Mouse (Mus musculus) forebrain, embryonic 16.5 days (tissue): Measurements from ENCODE around the gene Actr6. TPM values are rescaled to one million over a fixed set of nuclear protein-coding genes. Genes with fewer than 3 reads are reported as not detected.
"Not testable (repeated sequence)": the region's sequence is repeated elsewhere in the genome, so short reads cannot be mapped to it uniquely, and the experiment has no call there.

Experiments
- ATAC-seq: fragments of 200-750 bp; cut with Nextera tagmentation; 2 replicates; pipeline ENCODE4 v1.8.0; 2017; ENCODE audit warnings: mild to moderate bottlenecking, moderate library complexity
- H3K27ac ChIP-seq: fragments of 300-500 bp; sonication (generic); 2 replicates; pipeline ENCODE4 v1.5.1; 2014; ENCODE audit warnings: low read length, control low read depth
- H3K27me3 ChIP-seq: fragments of 300-500 bp; sonication (generic); replicated peaks from 2 replicates; pipeline ENCODE4 v1.6.1; 2014; ENCODE audit warnings: low read length; ENCODE audit not compliant: control insufficient read depth, insufficient read depth
- H3K36me3 ChIP-seq: fragments of 300-500 bp; sonication (generic); 2 replicates; pipeline ENCODE4 v1.6.1; 2014; ENCODE audit not compliant: control insufficient read depth, insufficient read depth
- H3K4me1 ChIP-seq: fragments of 300-500 bp; sonication (generic); replicated peaks from 2 replicates; pipeline ENCODE4 v1.6.1; 2014; ENCODE audit warnings: low read length; ENCODE audit not compliant: control insufficient read depth, insufficient read depth
- H3K4me2 ChIP-seq: fragments of 300-500 bp; sonication (generic); 2 replicates; pipeline ENCODE4 v1.6.1; 2014; ENCODE audit warnings: mild to moderate bottlenecking, low read length, control low read depth
- H3K4me3 ChIP-seq: fragments of 300-500 bp; sonication (generic); replicated peaks from 2 replicates; pipeline ENCODE4 v1.5.1; 2014; ENCODE audit warnings: mild to moderate bottlenecking, low read length, control low read depth
- H3K9ac ChIP-seq: fragments of 300-500 bp; sonication (generic); replicated peaks from 2 replicates; pipeline ENCODE4 v1.6.1; 2014; ENCODE audit warnings: low read depth, low read length, control low read depth
- H3K9me3 ChIP-seq: fragments of 300-500 bp; sonication (generic); 2 replicates; pipeline ENCODE4 v1.6.1; 2016; ENCODE audit warnings: low read length; ENCODE audit not compliant: control insufficient read depth
- WGBS: fragments of 180-500 bp; shearing (Covaris S2); extraction: QIAGEN DNeasy Blood & Tissue Kit; methylation state at CpG from one replicate; pipeline ENCODE4 v1.1.7; 2014; 5-methylcytosine and 5-hydroxymethylcytosine counted together
- polyA plus RNA-seq: library from polyadenylated mRNA; unstranded; fragments of >200 nt; fragmentation: Nextera tagmentation; extraction: Ambion mirVana; gene quantifications from 2 replicates; pipeline ENCODE4 v1.2.1, GENCODE M21; 2015

Actr6 gene
- polyA plus RNA-seq, 1 experiment from 2014 or later, result 59.5 TPM

DNA sequence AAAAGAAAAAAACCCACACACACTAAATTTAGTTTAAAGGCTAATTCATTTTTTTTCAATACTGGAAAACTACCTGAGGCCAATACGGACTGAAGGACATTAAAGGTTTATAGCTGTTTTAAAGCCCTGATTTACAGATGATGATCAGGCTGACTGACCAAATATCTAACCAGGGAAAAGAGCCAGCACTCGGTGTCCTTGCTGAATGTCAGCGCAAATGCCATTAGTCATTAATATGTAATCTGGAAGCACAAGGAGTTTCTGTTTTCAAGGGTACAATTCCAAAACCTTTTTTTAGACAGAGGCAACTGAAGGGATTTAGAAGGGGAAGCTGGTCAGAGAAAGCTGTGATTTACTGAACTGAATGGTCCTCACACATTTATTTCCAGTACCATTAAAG lies 11.3 kb downstream of the Actr6 start:
- Histone ChIP-seq H3K4me1 (no peaks in the 10 kb centered on the region), H3K4me3 (no peak overlapping the region), H3K9ac (no peak overlapping the region), H3K27ac (no peak overlapping the region), H3K36me3 (peaks cover 15% of the 10 kb centered on the region), H3K27me3 (no peaks in the 10 kb centered on the region), H3K9me3 (no peaks in the 10 kb centered on the region), H3K4me2 (no peak overlapping the region)
- ATAC-seq, result no peak
- WGBS, result 95% methylated on average over 3 of the region's 3 CpGs

DNA sequence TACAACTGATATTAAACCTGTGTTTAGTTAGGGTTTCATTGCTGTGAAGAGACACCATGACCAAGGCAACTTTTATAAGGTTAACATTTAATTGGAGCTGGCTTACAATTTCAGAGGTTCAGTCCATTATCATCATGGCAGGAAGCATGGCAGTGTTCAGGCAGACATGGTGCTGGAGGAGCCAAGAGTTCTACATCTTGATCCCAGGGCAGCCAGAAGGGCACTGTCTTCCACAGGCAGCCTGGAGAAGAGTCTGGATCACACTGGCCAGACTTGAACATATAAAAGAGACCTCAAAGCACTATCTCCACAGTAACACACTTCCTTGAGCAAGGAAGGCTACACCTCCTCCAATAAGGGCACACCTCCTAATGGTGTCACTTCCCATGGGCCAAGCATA lies 11.8 kb downstream of the Actr6 start:
- Histone ChIP-seq H3K9ac (no peak overlapping the region), H3K9me3 (no peaks in the 10 kb centered on the region), H3K4me1 (no peaks in the 10 kb centered on the region), H3K4me3 (no peak overlapping the region), H3K36me3 (peaks cover 14% of the 10 kb centered on the region), H3K27ac (no peak overlapping the region), H3K27me3 (no peaks in the 10 kb centered on the region), H3K4me2 (no peak overlapping the region)
- no peak for ATAC-seq

DNA sequence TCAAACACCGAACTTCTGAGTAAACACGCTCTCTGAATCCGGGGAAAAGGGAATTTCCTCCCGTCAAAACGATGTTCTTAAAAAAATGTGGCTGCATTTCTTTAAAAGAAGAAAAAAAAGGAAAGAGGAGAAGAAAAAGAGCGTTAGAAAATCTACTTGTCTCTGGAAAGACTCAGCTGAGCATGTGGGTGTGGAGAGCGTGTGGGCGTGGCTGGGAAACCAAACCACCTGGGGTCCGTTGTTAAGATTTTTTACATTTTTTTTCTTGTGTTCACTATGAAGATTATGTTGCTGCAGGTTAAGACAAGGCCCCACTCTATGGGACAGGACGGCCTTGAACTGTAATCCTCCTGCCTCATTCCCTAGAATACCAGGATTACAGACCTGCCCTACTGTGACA lies 17.2 kb downstream of the Actr6 start:
- WGBS, result 91% methylated on average over 10 of the region's 10 CpGs
- Histone ChIP-seq H3K4me1 (no peaks in the 10 kb centered on the region), H3K9me3 (no peaks in the 10 kb centered on the region), H3K27me3 (no peaks in the 10 kb centered on the region), H3K9ac (no peak overlapping the region), H3K4me3 (no peak overlapping the region), H3K36me3 (peaks cover 24% of the 10 kb centered on the region), H3K4me2 (no peak overlapping the region), H3K27ac (no peak overlapping the region)
- no peak for ATAC-seq

DNA sequence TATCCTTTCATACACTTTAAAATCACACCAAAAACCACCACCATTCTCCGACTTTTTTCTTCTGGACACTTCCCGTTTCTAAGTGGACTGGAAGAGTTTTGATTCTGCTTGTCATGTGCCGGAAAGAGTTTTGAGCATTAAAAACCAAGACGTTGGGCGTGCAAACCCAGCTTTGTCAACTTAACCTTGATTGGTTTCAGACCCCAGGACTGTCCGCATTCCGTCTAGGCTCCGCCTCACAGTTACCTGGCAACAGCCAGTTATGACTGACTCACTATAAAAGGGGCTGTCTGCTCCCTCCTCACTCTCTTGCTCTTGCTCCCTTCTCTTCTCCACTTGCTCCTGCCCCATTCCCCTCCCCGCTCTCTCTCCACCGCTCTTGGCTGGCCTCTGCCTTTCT lies 23.4 kb downstream of the Actr6 start:
- no peak overlapping the region for H3K4me2 ChIP-seq
- H3K4me1 ChIP-seq, result no peaks in the 10 kb centered on the region
- no peak overlapping the region for H3K9ac ChIP-seq
- H3K36me3 ChIP-seq, result peaks cover 14% of the 10 kb centered on the region; the same call in 1 of the 2 replicates
- no peaks in the 10 kb centered on the region for H3K9me3 ChIP-seq
- no peaks in the 10 kb centered on the region for H3K27me3 ChIP-seq
- no peak overlapping the region for H3K27ac ChIP-seq
- no peak overlapping the region for H3K4me3 ChIP-seq
- ATAC-seq, result 0 out of 2 replicates have a peak, but pooled peaks have one; percentile 36
- WGBS, result 33% methylated on average over 10 of the region's 10 CpGs

DNA sequence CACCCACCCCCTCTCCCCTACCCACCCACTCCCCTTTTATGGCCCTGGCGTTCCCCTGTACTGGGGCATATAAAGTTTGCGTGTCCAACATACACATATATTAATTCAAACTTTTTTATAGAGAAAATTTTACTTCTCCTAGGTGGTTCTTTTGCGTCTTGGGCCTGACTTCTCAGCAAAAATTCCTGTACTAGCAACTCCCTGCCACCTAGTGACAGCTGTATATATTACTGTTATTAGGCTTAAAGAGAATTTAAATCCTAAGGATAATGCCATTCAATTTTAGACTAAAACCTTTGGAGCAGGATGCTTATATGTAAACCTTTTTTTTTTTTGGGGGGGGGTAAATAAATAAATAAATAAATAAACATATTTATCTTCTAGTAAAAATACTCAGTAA lies 24.7 kb downstream of the Actr6 start:
- no peak overlapping the region for H3K4me3 ChIP-seq
- H3K27me3 ChIP-seq, result no peaks in the 10 kb centered on the region
- no peaks in the 10 kb centered on the region for H3K9me3 ChIP-seq
- no peak overlapping the region for H3K4me2 ChIP-seq
- no peak overlapping the region for H3K9ac ChIP-seq
- H3K36me3 ChIP-seq, result peaks cover 8% of the 10 kb centered on the region; the same call in 1 of the 2 replicates
- H3K27ac ChIP-seq, result no peak overlapping the region
- H3K4me1 ChIP-seq, result no peaks in the 10 kb centered on the region
- ATAC-seq, result no peak
- 85% methylated on average over 3 of the region's 3 CpGs for WGBS

DNA sequence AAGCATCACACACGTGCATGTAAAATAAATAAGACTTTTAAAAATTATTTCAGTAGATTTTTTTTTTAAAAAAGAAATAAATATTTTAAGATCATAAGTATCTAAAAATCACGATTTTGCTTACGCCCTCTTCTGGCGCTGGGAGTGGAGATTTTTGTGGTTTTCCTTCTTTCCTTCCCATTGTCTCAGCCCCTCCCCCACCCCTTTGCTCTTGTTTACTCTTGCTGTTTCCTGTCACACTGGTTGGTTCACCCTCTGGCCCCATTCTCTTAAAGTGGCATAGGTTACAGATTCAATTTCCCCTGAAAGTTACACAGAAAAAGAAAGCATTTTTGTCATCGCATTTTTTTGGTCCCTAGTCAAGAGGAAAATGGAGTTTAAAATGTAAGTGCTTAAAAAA lies 29.1 kb downstream of the Actr6 start:
- Histone ChIP-seq H3K27me3 (no peaks in the 10 kb centered on the region), H3K27ac (no peak overlapping the region), H3K9me3 (no peaks in the 10 kb centered on the region), H3K4me1 (no peaks in the 10 kb centered on the region), H3K9ac (no peak overlapping the region), H3K4me3 (no peak overlapping the region), H3K36me3 (no peaks in the 10 kb centered on the region), H3K4me2 (no peak overlapping the region)
- WGBS, result 60% methylated on average over 5 of the region's 5 CpGs
- ATAC-seq, result no peak

DNA sequence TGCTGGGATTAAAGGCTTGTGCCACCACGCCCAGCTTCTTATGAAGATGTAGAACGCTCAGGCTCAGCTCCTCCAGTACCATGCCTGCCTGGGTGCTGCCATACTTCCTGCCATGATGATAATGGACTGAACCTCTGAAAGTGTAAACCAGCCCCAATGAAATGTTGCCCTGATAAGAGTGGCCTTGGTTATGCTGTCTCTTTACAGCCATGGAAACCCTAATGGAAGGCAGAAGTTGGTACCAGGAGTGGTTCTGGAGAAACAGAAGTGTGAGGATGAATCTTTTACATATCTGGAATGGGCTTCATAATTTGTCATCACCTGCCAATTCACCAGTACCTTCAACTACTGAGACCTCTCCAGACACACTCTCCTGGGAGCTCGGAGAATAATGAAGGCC lies 34.1 kb downstream of the Actr6 start:
- no peak overlapping the region for H3K27ac ChIP-seq
- 93% methylated on average over 3 of the region's 3 CpGs for WGBS
- ATAC-seq, result no peak

DNA sequence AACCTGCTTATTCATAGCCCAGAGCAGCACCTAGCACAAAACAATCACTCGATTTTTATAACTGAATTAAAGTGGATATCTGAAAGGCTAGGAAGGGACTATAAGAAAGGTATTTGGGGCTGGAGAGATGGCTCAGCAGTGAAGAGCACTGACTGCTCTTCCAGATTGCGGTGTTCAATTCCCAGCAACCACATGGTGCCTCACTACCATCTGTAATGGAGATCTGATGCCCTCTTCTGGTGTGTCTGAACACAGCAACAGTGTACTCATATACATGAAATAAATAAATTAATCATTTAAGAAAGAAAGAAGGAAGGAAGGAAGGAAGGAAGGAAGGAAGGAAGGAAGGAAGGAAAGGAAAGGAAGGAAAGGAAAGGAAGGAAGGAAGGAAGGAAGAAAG lies 35.8 kb downstream of the Actr6 start:
- not testable (repeated sequence) for ATAC-seq, H3K9ac ChIP-seq, H3K4me1 ChIP-seq, H3K27me3 ChIP-seq, H3K4me2 ChIP-seq, H3K27ac ChIP-seq, H3K9me3 ChIP-seq, H3K36me3 ChIP-seq, H3K4me3 ChIP-seq
- 77% methylated on average over 2 of the region's 2 CpGs for whole genome bisulfite sequencing

More for the DNA sequence above, 34.1 kb downstream of the Actr6 start:
- Histone ChIP-seq H3K4me3 (no peak overlapping the region), H3K4me2 (no peak overlapping the region), H3K36me3 (no peaks in the 10 kb centered on the region), H3K9ac (no peak overlapping the region), H3K4me1 (no peaks in the 10 kb centered on the region), H3K27me3 (no peaks in the 10 kb centered on the region), H3K9me3 (no peaks in the 10 kb centered on the region)

DNA sequence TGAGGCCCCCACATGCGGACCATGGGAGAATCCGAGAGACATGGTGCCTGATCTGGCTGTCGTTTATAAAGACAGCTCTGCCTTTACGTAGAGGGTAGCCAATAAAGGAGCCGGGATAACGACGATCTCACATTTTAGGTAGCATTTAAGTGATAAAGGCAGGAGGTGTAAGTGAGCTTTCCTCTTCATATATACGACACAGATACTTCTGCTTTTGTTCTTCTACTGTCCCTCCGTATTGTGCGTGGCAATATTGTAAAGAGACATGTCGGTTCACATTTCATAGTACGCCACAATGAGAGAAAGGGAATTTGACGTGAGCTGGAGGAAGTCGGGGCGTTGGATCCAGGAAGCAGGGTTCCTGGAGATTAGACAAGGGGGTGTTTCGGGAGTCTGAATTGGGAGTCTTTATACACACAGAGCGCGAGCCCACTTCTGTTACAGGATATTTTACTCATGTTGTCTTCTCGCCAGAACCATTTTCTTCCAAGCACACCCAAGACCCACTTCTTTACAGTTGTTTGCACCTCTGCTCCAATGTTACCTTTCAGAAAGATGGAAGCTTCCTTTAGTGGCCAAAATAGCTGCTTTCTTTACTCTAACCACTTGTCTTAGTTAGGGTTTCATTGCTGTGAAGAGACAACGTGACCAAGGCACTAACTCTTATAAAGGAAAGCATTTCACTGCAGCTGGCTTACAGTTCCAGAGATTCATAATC lies 36.7 kb downstream of the Actr6 start:
- no peak overlapping the region for H3K27ac ChIP-seq
- no peak overlapping the region for H3K4me2 ChIP-seq
- H3K9me3 ChIP-seq, result no peaks in the 10 kb centered on the region
- WGBS, result 80% methylated on average over 20 of the region's 20 CpGs
- H3K36me3 ChIP-seq, result no peaks in the 10 kb centered on the region
- no peak for ATAC-seq
- H3K4me1 ChIP-seq, result no peaks in the 10 kb centered on the region
- H3K9ac ChIP-seq, result no peak overlapping the region
- H3K27me3 ChIP-seq, result no peaks in the 10 kb centered on the region
- H3K4me3 ChIP-seq, result no peak overlapping the region

DNA sequence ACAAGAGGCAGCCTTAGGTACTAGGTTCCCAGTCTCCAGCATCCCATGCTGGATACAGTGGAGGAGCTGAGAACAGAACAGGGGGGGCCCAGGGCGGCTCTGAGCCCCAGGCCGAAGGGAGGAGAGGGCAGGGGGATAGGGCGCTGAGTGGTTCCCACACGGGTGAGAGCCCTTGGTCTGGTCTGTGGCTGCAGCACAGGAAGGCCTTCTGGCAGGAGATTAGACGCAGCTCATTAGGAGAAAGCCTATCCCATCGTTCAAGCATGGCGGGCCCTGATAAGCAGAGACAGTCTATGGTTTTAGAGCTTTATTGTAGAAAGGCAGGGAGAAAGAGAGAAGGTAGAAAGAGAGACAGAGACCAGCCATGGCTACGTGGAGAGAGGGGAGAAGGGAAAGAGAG lies 42.1 kb downstream of the Actr6 start:
- no peak overlapping the region for H3K4me2 ChIP-seq
- no peaks in the 10 kb centered on the region for H3K36me3 ChIP-seq
- H3K9me3 ChIP-seq, result no peaks in the 10 kb centered on the region
- no peaks in the 10 kb centered on the region for H3K27me3 ChIP-seq
- no peak overlapping the region for H3K27ac ChIP-seq
- H3K9ac ChIP-seq, result no peak overlapping the region
- ATAC-seq, result no peak
- WGBS, result 72% methylated on average over 8 of the region's 8 CpGs
- peaks cover 10% of the 10 kb centered on the region for H3K4me1 ChIP-seq
- no peak overlapping the region for H3K4me3 ChIP-seq
